Mouse (Mus musculus) CH12.LX (cell line): Measurements from ENCODE around the gene Cdc37. TPM values are rescaled to one million over a fixed set of nuclear protein-coding genes. Genes with fewer than 3 reads are reported as not detected.
A peak's percentile ranks its signal among the peaks of the same experiment; 100 is the strongest.

Experiments used
- DNase-seq: peaks from one replicate; pipeline ENCODE4 v3.0.0-alpha.2; 2013; ENCODE audit errors: extremely low read depth
- H3K27ac ChIP-seq: 2 replicates; pipeline ENCODE4 v1.5.1; 2012; ENCODE audit warnings: low read depth, mild to moderate bottlenecking, control low read depth, moderate library complexity; ENCODE audit not compliant: insufficient read depth
- H3K27me3 ChIP-seq: replicated peaks from 2 replicates; pipeline ENCODE3; 2012; ENCODE audit warnings: inconsistent platforms
- H3K36me3 ChIP-seq, 2 experiments: replicated peaks in 1 of 2; 2 replicates each; pipeline versions ENCODE3 to v1.6.1; 2012; ENCODE audit warnings: inconsistent platforms in 1 of 2, low read length in 1 of 2, mild to moderate bottlenecking in 1 of 2, mixed read lengths in 1 of 2, moderate library complexity in 1 of 2; ENCODE audit not compliant: control insufficient read depth in 1 of 2, insufficient read depth in 1 of 2
- H3K4me1 ChIP-seq, 2 experiments: 2 replicates each; pipeline ENCODE4 v1.6.1; 2012; ENCODE audit warnings: inconsistent platforms in 1 of 2, moderate library complexity in 1 of 2; ENCODE audit not compliant: insufficient read depth in 2 of 2, control insufficient read depth in 1 of 2
- H3K4me2 ChIP-seq: 2 replicates; pipeline ENCODE4 v1.6.1; 2012; ENCODE audit warnings: low read depth, mild to moderate bottlenecking, control low read depth; ENCODE audit not compliant: poor library complexity, insufficient read depth, severe bottlenecking
- H3K4me3 ChIP-seq, 3 experiments: fragments of 150-350 bp in 1 of 3; sonication (generic) in 1 of 3; replicated peaks in 1 of 3; 2 replicates each; pipeline versions ENCODE3 to v1.5.1; 2011 to 2012; ENCODE audit warnings: low read depth in 2 of 3, low read length in 2 of 3, mild to moderate bottlenecking in 2 of 3, moderate library complexity in 2 of 3, control low read depth in 1 of 3, improper control_type of control experiment in 1 of 3, inconsistent platforms in 1 of 3, mixed read lengths in 1 of 3; ENCODE audit not compliant: poor library complexity in 1 of 3
- H3K79me2 ChIP-seq: replicated peaks from 2 replicates; pipeline ENCODE4 v1.6.1; 2012; ENCODE audit warnings: mild to moderate bottlenecking, moderate library complexity; ENCODE audit not compliant: control insufficient read depth, poor library complexity, insufficient read depth, severe bottlenecking; ENCODE audit errors: extremely low read depth
- H3K9ac ChIP-seq: 2 replicates; pipeline ENCODE4 v1.6.1; 2012; ENCODE audit warnings: low read depth, mild to moderate bottlenecking, control low read depth, moderate library complexity; ENCODE audit not compliant: insufficient read depth
- H3K9me3 ChIP-seq: replicated peaks from 2 replicates; pipeline ENCODE3; 2012; ENCODE audit warnings: low read length, inconsistent platforms, mixed read lengths
- BHLHE40 ChIP-seq: IDR thresholded peaks from 2 replicates; pipeline ENCODE4 v1.6.1; 2011; ENCODE audit warnings: mild to moderate bottlenecking, low read depth, low read length, improper control_type of control experiment
- CHD1 ChIP-seq: IDR thresholded peaks from 2 replicates; pipeline ENCODE4 v1.6.1; 2012; ENCODE audit warnings: low read depth, low read length, improper control_type of control experiment, inconsistent platforms
- CHD2 ChIP-seq: IDR thresholded peaks from 2 replicates; pipeline ENCODE4 v1.6.1; 2011; ENCODE audit warnings: low read length, improper control_type of control experiment
- CTCF ChIP-seq, 2 experiments: IDR thresholded peaks in 1 of 2; conservative IDR thresholded peaks in 1 of 2; 2 replicates each; pipeline ENCODE4 v1.5.1; 2011 to 2012; ENCODE audit warnings: low read depth in 2 of 2, low read length in 2 of 2, improper control_type of control experiment in 1 of 2, inconsistent platforms in 1 of 2, mild to moderate bottlenecking in 1 of 2, moderate library complexity in 1 of 2
- E2F4 ChIP-seq: IDR thresholded peaks from 2 replicates; pipeline ENCODE4 v1.6.1; 2011; ENCODE audit warnings: low read depth, low read length, improper control_type of control experiment; ENCODE audit not compliant: insufficient replicate concordance
- ELF1 ChIP-seq: IDR thresholded peaks from 2 replicates; pipeline ENCODE4 v1.6.1; 2014; ENCODE audit warnings: low read depth, mild to moderate bottlenecking, inconsistent platforms, low read length, improper control_type of control experiment
- EP300 ChIP-seq: IDR thresholded peaks from 2 replicates; pipeline ENCODE4 v1.6.1; 2011; ENCODE audit warnings: low read length, improper control_type of control experiment
- ETS1 ChIP-seq: conservative IDR thresholded peaks from 2 replicates; pipeline ENCODE4 v1.6.1; 2012; ENCODE audit warnings: low read depth, mild to moderate bottlenecking, inconsistent platforms, low read length, improper control_type of control experiment, moderate library complexity
- GABPA ChIP-seq: IDR thresholded peaks from 2 replicates; pipeline ENCODE4 v1.6.1; 2012; ENCODE audit warnings: low read depth, low read length, improper control_type of control experiment, inconsistent platforms; ENCODE audit not compliant: insufficient replicate concordance
- HCFC1 ChIP-seq: IDR thresholded peaks from 2 replicates; pipeline ENCODE4 v1.6.1; 2012; ENCODE audit warnings: low read depth, mild to moderate bottlenecking, inconsistent platforms, low read length, improper control_type of control experiment
- IRF4 ChIP-seq: IDR thresholded peaks from 2 replicates; pipeline ENCODE4 v1.6.1; 2014; ENCODE audit warnings: low read depth, mild to moderate bottlenecking, inconsistent platforms, low read length, improper control_type of control experiment
- JUN ChIP-seq: IDR thresholded peaks from 2 replicates; pipeline ENCODE4 v1.6.1; 2011; ENCODE audit warnings: low read depth, mild to moderate bottlenecking, low read length, improper control_type of control experiment, moderate library complexity; ENCODE audit not compliant: insufficient read depth
- JUND ChIP-seq: conservative IDR thresholded peaks from 2 replicates; pipeline ENCODE4 v1.6.1; 2011; ENCODE audit warnings: low read depth, low read length, improper control_type of control experiment
- KAT2A ChIP-seq: IDR thresholded peaks from 2 replicates; pipeline ENCODE4 v1.6.1; 2012; ENCODE audit warnings: low read length, improper control_type of control experiment, inconsistent platforms; ENCODE audit not compliant: insufficient replicate concordance
- MAFK ChIP-seq: IDR thresholded peaks from 2 replicates; pipeline ENCODE4 v1.6.1; 2011; ENCODE audit warnings: low read length, improper control_type of control experiment; ENCODE audit not compliant: insufficient replicate concordance
- MAX ChIP-seq: IDR thresholded peaks from 2 replicates; pipeline ENCODE4 v1.6.1; 2011; ENCODE audit warnings: low read length, improper control_type of control experiment
- MAZ ChIP-seq: IDR thresholded peaks from 2 replicates; pipeline ENCODE4 v1.6.1; 2012; ENCODE audit warnings: low read depth, mild to moderate bottlenecking, inconsistent platforms, low read length, improper control_type of control experiment, moderate library complexity
- MEF2A ChIP-seq: IDR thresholded peaks from 2 replicates; pipeline ENCODE4 v1.6.1; 2014; ENCODE audit warnings: low read depth, mild to moderate bottlenecking, inconsistent platforms, low read length, improper control_type of control experiment, borderline replicate concordance
- MXI1 ChIP-seq: IDR thresholded peaks from 2 replicates; pipeline ENCODE4 v1.6.1; 2011; ENCODE audit warnings: mild to moderate bottlenecking, low read depth, low read length, improper control_type of control experiment
- MYC ChIP-seq: IDR thresholded peaks from 2 replicates; pipeline ENCODE4 v1.6.1; 2011; ENCODE audit warnings: low read depth, mild to moderate bottlenecking, improper control_type of control experiment, low read length
- NELFE ChIP-seq: IDR thresholded peaks from 2 replicates; pipeline ENCODE4 v1.6.1; 2011; ENCODE audit warnings: low read depth, low read length, improper control_type of control experiment
- NRF1 ChIP-seq: IDR thresholded peaks from 2 replicates; pipeline ENCODE4 v1.6.1; 2014; ENCODE audit warnings: low read depth, mild to moderate bottlenecking, inconsistent platforms, low read length, improper control_type of control experiment, moderate library complexity
- PAX5 ChIP-seq: IDR thresholded peaks from 2 replicates; pipeline ENCODE4 v1.6.1; 2012; ENCODE audit warnings: low read length, inconsistent platforms, mixed read lengths
- POLR2A ChIP-seq: IDR thresholded peaks from 2 replicates; pipeline ENCODE4 v1.6.1; 2011; ENCODE audit warnings: low read depth, mild to moderate bottlenecking, improper control_type of control experiment, low read length
- POLR2AphosphoS2 ChIP-seq: IDR thresholded peaks from 2 replicates; pipeline ENCODE4 v1.6.1; 2011; ENCODE audit warnings: low read depth, low read length, improper control_type of control experiment
- RAD21 ChIP-seq: IDR thresholded peaks from 2 replicates; pipeline ENCODE4 v1.6.1; 2011; ENCODE audit warnings: low read depth, mild to moderate bottlenecking, low read length, improper control_type of control experiment, moderate library complexity
- RCOR1 ChIP-seq: conservative IDR thresholded peaks from 2 replicates; pipeline ENCODE4 v1.6.1; 2012; ENCODE audit warnings: low read depth, mild to moderate bottlenecking, inconsistent platforms, low read length, improper control_type of control experiment
- SIN3A ChIP-seq: IDR thresholded peaks from 2 replicates; pipeline ENCODE4 v1.6.1; 2012; ENCODE audit warnings: low read length, improper control_type of control experiment, inconsistent platforms
- SMC3 ChIP-seq: IDR thresholded peaks from 2 replicates; pipeline ENCODE4 v1.6.1; 2011; ENCODE audit warnings: low read depth, low read length, improper control_type of control experiment
- TBP ChIP-seq: conservative IDR thresholded peaks from 2 replicates; pipeline ENCODE4 v1.6.1; 2011; ENCODE audit warnings: low read depth, low read length, improper control_type of control experiment
- TCF12 ChIP-seq: IDR thresholded peaks from 2 replicates; pipeline ENCODE4 v1.6.1; 2014; ENCODE audit warnings: low read depth, mild to moderate bottlenecking, inconsistent platforms, low read length, improper control_type of control experiment
- UBTF ChIP-seq: IDR thresholded peaks from 2 replicates; pipeline ENCODE4 v1.6.1; 2012; ENCODE audit warnings: low read depth, mild to moderate bottlenecking, inconsistent platforms, low read length, improper control_type of control experiment, moderate library complexity
- USF1 ChIP-seq: IDR thresholded peaks from 2 replicates; pipeline ENCODE4 v1.6.1; 2014; ENCODE audit warnings: low read depth, mild to moderate bottlenecking, inconsistent platforms, low read length, improper control_type of control experiment
- USF2 ChIP-seq: conservative IDR thresholded peaks from 2 replicates; pipeline ENCODE4 v1.6.1; 2011; ENCODE audit warnings: low read depth, low read length, improper control_type of control experiment
- ZC3H11A ChIP-seq: IDR thresholded peaks from 2 replicates; pipeline ENCODE4 v1.6.1; 2012; ENCODE audit warnings: low read depth, mild to moderate bottlenecking, inconsistent platforms, low read length, improper control_type of control experiment
- ZKSCAN1 ChIP-seq: IDR thresholded peaks from 2 replicates; pipeline ENCODE4 v1.6.1; 2012; ENCODE audit warnings: low read depth, inconsistent platforms, low read length, improper control_type of control experiment, borderline replicate concordance
- ZMIZ1 ChIP-seq: IDR thresholded peaks from 2 replicates; pipeline ENCODE4 v1.6.1; 2012; ENCODE audit warnings: low read depth, mild to moderate bottlenecking, inconsistent platforms, low read length, improper control_type of control experiment
- ZNF384 ChIP-seq: IDR thresholded peaks from 2 replicates; pipeline ENCODE4 v1.6.1; 2012; ENCODE audit warnings: low read depth, low read length, improper control_type of control experiment, inconsistent platforms
- dilution Hi-C: fragments of 300-500 bp; cut with MboI; formaldehyde crosslinking; loops from 2 replicates; pipeline ENCODE4 v1.14.3; 2020; ENCODE audit warnings: low sequenced_read_pairs; ENCODE audit not compliant: extremely low pct_unique_long_range_greater_than_20kb, extremely low pct_ligation_motif_present
- in situ Hi-C: fragments of 300-500 bp; cut with MboI; formaldehyde crosslinking; loops from 3 replicates; pipeline ENCODE4 v1.14.3; 2019; ENCODE audit warnings: low sequenced_read_pairs, low pct_ligation_motif_present, low pct_unique_long_range_greater_than_20kb, mixed read lengths
- polyA plus RNA-seq: library from polyadenylated mRNA; unstranded; fragments of >175 nt; gene quantifications from 2 replicates; pipeline ENCODE4 v1.2.1, GENCODE M21; 2012; ENCODE audit warnings: low read depth; ENCODE audit not compliant: insufficient read length
- total RNA-seq, 2 experiments: library from RNA; depleted of rRNA; stranded (reverse); fragments of 300-350 nt in 1 of 2; fragments of >200 nt in 1 of 2; gene quantifications; 2 replicates each; pipeline ENCODE4 v1.2.3; 2012 to 2014

Cdc37 gene
- total and polyA plus RNA-seq, 3 experiments = 87.2 to 447 (median 230) TPM

GRCm38 (mm10) chr9:21091707-21092320 lies 58.0 kb downstream of the Cdc37 start, which contains the start of the genes Gm38431 and Raver1:
TSS of gene Gm38431 (minus strand) at chr9:21091997.
TSS of gene Raver1 (minus strand) at chr9:21092008.
- Histone ChIP-seq H3K4me1 (peaks cover 9 to 40% of the 10 kb centered on the region in 2 experiments), H3K27me3 (no peaks in the 10 kb centered on the region), H3K79me2 (peaks cover 45% of the 10 kb centered on the region), H3K9ac (peak within 1 kb of the TSS; percentile 96), H3K9me3 (no peaks in the 10 kb centered on the region), H3K4me3 (peak within 1 kb of the TSS; percentile 78 to 92 (median 85)), H3K4me2 (peak within 1 kb of the TSS; percentile 63), H3K36me3 (peaks cover 42 to 60% of the 10 kb centered on the region in 2 experiments), H3K27ac (peak within 1 kb of the TSS; percentile 95)
- no peak; the same call in 1 of the 2 replicates for TF ChIP-seq RCOR1
- peak; percentile 89; the same call in 1 of the 2 replicates for TF ChIP-seq NRF1
- no peak for TF ChIP-seq JUN
- TF ChIP-seq UBTF = no peak
- TF ChIP-seq GABPA = no peak
- TF ChIP-seq E2F4 = peak; percentile 81; the same call in 1 of the 2 replicates
- no peak for TF ChIP-seq ZC3H11A
- TF ChIP-seq PAX5 = no peak
- no peak for TF ChIP-seq USF1
- peak; percentile 33 for TF ChIP-seq MEF2A
- peak; percentile 19; the same call in 1 of the 2 replicates for TF ChIP-seq ETS1
- TF ChIP-seq SIN3A = peak; percentile 60
- 0 out of 2 replicates have a peak, but pooled peaks have one; percentile 5 for TF ChIP-seq SMC3
- no peak for TF ChIP-seq ZNF384
- TF ChIP-seq NELFE = peak; percentile 98
- peak; percentile 96 for TF ChIP-seq POLR2A
- TF ChIP-seq CHD2 = peak; percentile 81
- TF ChIP-seq MXI1 = peak; percentile 52
- peak; percentile 39; the same call in 1 of the 2 replicates for TF ChIP-seq KAT2A
- TF ChIP-seq EP300 = no peak
- peak; percentile 91 for TF ChIP-seq ZMIZ1
- 0 out of 2 replicates have a peak, but pooled peaks have one; percentile 41 for TF ChIP-seq IRF4
- no peak for TF ChIP-seq CTCF (conservative IDR thresholded peaks at IDR 0.05 in 1 of 2, IDR thresholded peaks at IDR 0.05 in 1 of 2; ENCODE audit: low read depth in 2 of 2, low read length in 2 of 2)
- peak; percentile 97 for TF ChIP-seq TBP
- no peak; the same call in 1 of the 2 replicates for TF ChIP-seq CHD1
- TF ChIP-seq BHLHE40 = peak; percentile 77
- TF ChIP-seq ELF1 = peak; percentile 81
- TF ChIP-seq RAD21 = no peak
- TF ChIP-seq JUND = no peak
- no peak for TF ChIP-seq USF2
- no peak for TF ChIP-seq MAFK
- TF ChIP-seq POLR2AphosphoS2 = peak; percentile 81; the same call in 1 of the 2 replicates
- TF ChIP-seq MAX = peak; percentile 25; the same call in 1 of the 2 replicates
- TF ChIP-seq MYC = peak; percentile 54; the same call in 1 of the 2 replicates
- TF ChIP-seq HCFC1 = peak; percentile 72
- no peak for TF ChIP-seq ZKSCAN1
- TF ChIP-seq MAZ = peak; percentile 85; the same call in 1 of the 2 replicates
- peak; percentile 91 for TF ChIP-seq TCF12
- in situ Hi-C loops (loop anchor here (5.0 kb wide), 1 partner anchor 40 kb away; the partner anchor contains the start of gene Tyk2), dilution Hi-C loops (no loop called here)
- DNase-seq = peak; percentile 99
